Mouse (Mus musculus) NIH3T3 (cell line): ENCODE data around the gene Gm17428.
"Not testable (repeated sequence)": the region's sequence is repeated elsewhere in the genome, so short reads cannot be mapped to it uniquely, and the experiment has no call there.

ENCODE experiments used
- DNase-seq: peaks from one replicate; pipeline ENCODE4 v3.0.0-alpha.2; 2012; ENCODE audit warnings: low read depth

Gene Gm17428

GRCm38 (mm10) chr14:54989886-54990441, 13.2 kb downstream of the Gm17428 start:
- no peak for DNase-seq

GRCm38 (mm10) chr14:54992196-54992595, 15.5 kb downstream of the Gm17428 start:
- no peak for DNase-seq

- DNase-seq, result no peak
These were observed 16.9 kb downstream of the Gm17428 start for GRCm38 (mm10) chr14:54993636-54994035.

GRCm38 (mm10) chr14:54994136-54994868, 17.6 kb downstream of the Gm17428 start, which contains the start of gene Myh7:
Gene Myh7 (minus strand): TSS chr14:54994626.
- no peak for DNase-seq

- no peak for DNase-seq
These were observed 18.1 kb downstream of the Gm17428 start for GRCm38 (mm10) chr14:54994869-54995186.

- no peak for DNase-seq
These were observed 18.9 kb downstream of the Gm17428 start for GRCm38 (mm10) chr14:54995457-54996138.

GRCm38 (mm10) chr14:54996793-54997192, 20.1 kb downstream of the Gm17428 start:
- DNase-seq, result no peak

- no peak for DNase-seq
These were observed 20.6 kb downstream of the Gm17428 start for GRCm38 (mm10) chr14:54997297-54997696.

GRCm38 (mm10) chr14:54998680-54999079, 21.9 kb downstream of the Gm17428 start:
- no peak for DNase-seq

GRCm38 (mm10) chr14:54999868-55000267, 23.1 kb downstream of the Gm17428 start:
- DNase-seq, result not testable (repeated sequence)

- DNase-seq, result no peak
These were observed 24.1 kb downstream of the Gm17428 start for GRCm38 (mm10) chr14:55000814-55001213.

GRCm38 (mm10) chr14:55001446-55001845, 24.7 kb downstream of the Gm17428 start:
- DNase-seq, result no peak

GRCm38 (mm10) chr14:55001938-55002686, 25.4 kb downstream of the Gm17428 start:
- DNase-seq, result no peak

- DNase-seq, result no peak
These were observed 26.0 kb downstream of the Gm17428 start for GRCm38 (mm10) chr14:55002687-55003120.

- DNase-seq, result peak; percentile 19
These were observed 27.4 kb downstream of the Gm17428 start for GRCm38 (mm10) chr14:55003878-55004855.

GRCm38 (mm10) chr14:55005506-55005905, 28.8 kb downstream of the Gm17428 start:
- DNase-seq, result no peak

GRCm38 (mm10) chr14:55005967-55006366, 29.2 kb downstream of the Gm17428 start:
- no peak for DNase-seq

- no peak for DNase-seq
These were observed 29.8 kb downstream of the Gm17428 start for GRCm38 (mm10) chr14:55006541-55006940.

- no peak for DNase-seq
These were observed 30.6 kb downstream of the Gm17428 start for GRCm38 (mm10) chr14:55007120-55007908.

- DNase-seq, result no peak
These were observed 31.7 kb downstream of the Gm17428 start for GRCm38 (mm10) chr14:55008417-55008816.
